Mouse (Mus musculus) spleen, embryonic (tissue): ENCODE results near the gene Fpr2.

Experiments
- CTCF ChIA-PET: fragments of 350-600 bp; sonication (Branson Sonifier 250); formaldehyde crosslinking; loops from one replicate; lab custom pipeline; 2022; lab: Charles Lee

Fpr2 gene

GRCm38 (mm10) chr17:17887774-17888248 is at the start of gene Fpr2, which contains the start of gene Fpr3:
Fpr2 (plus strand) TSS chr17:17887824.
Fpr3 (plus strand) TSS chr17:17887852.
- CTCF ChIA-PET = no interaction called here

GRCm38 (mm10) chr17:17837919-17838701 is 49.5 kb upstream of the Fpr2 start:
- CTCF ChIA-PET = no interaction called here

- CTCF ChIA-PET = no interaction called here
These were observed 48.3 kb upstream of the Fpr2 start for GRCm38 (mm10) chr17:17839276-17839675.

- CTCF ChIA-PET = no interaction called here
These were observed 46.8 kb upstream of the Fpr2 start for GRCm38 (mm10) chr17:17840796-17841195.

GRCm38 (mm10) chr17:17843534-17844261 is 43.9 kb upstream of the Fpr2 start:
- CTCF ChIA-PET = no interaction called here

- CTCF ChIA-PET = interaction anchor here (0.7 kb wide), 1 partner anchor 92 kb away, joined by 8 read pairs; no protein-coding TSS in a partner anchor
These were observed 43.0 kb upstream of the Fpr2 start for GRCm38 (mm10) chr17:17844606-17845005.

- CTCF ChIA-PET = interaction anchor here (0.7 kb wide), 1 partner anchor 93 kb away, joined by 8 read pairs; no protein-coding TSS in a partner anchor
These were observed 42.2 kb upstream of the Fpr2 start for GRCm38 (mm10) chr17:17845187-17846027.

- CTCF ChIA-PET = no interaction called here
These were observed 38.6 kb upstream of the Fpr2 start for GRCm38 (mm10) chr17:17848988-17849387.

GRCm38 (mm10) chr17:17849906-17850712 is 37.5 kb upstream of the Fpr2 start:
- CTCF ChIA-PET = no interaction called here

- CTCF ChIA-PET = no interaction called here
These were observed 32.4 kb upstream of the Fpr2 start, which contains the start of gene Has1 for GRCm38 (mm10) chr17:17855064-17855838. Has1 (minus strand) TSS chr17:17855205.

- CTCF ChIA-PET = no interaction called here
These were observed 31.0 kb upstream of the Fpr2 start for GRCm38 (mm10) chr17:17856612-17857011.

- CTCF ChIA-PET = no interaction called here
These were observed 30.2 kb upstream of the Fpr2 start for GRCm38 (mm10) chr17:17857446-17857845.

GRCm38 (mm10) chr17:17860110-17860509 is 27.5 kb upstream of the Fpr2 start:
- CTCF ChIA-PET = no interaction called here

- CTCF ChIA-PET = no interaction called here
These were observed 25.3 kb upstream of the Fpr2 start for GRCm38 (mm10) chr17:17862360-17862759.

- CTCF ChIA-PET = no interaction called here
These were observed 22.5 kb upstream of the Fpr2 start for GRCm38 (mm10) chr17:17865168-17865567.

- CTCF ChIA-PET = no interaction called here
These were observed 20.7 kb upstream of the Fpr2 start for GRCm38 (mm10) chr17:17866801-17867469.

GRCm38 (mm10) chr17:17870892-17871550 is 16.6 kb upstream of the Fpr2 start:
- CTCF ChIA-PET = no interaction called here

- CTCF ChIA-PET = no interaction called here
These were observed 15.9 kb upstream of the Fpr2 start for GRCm38 (mm10) chr17:17871697-17872096.

GRCm38 (mm10) chr17:17879347-17879746 is 8.3 kb upstream of the Fpr2 start:
- CTCF ChIA-PET = no interaction called here
